Mouse (Mus musculus): Measurements from ENCODE around the gene Tnfsf9. TPM values are rescaled to one million over a fixed set of nuclear protein-coding genes. Genes with fewer than 3 reads are reported as not detected.
A peak's percentile ranks its signal among the peaks of the same experiment; 100 is the strongest.
"Not testable (repeated sequence)": the region's sequence is repeated elsewhere in the genome, so short reads cannot be mapped to it uniquely, and the experiment has no call there.

Gene Tnfsf9
- total RNA-seq, 2 experiments from 2014 or later = 0.50 to 0.60 TPM

DNA sequence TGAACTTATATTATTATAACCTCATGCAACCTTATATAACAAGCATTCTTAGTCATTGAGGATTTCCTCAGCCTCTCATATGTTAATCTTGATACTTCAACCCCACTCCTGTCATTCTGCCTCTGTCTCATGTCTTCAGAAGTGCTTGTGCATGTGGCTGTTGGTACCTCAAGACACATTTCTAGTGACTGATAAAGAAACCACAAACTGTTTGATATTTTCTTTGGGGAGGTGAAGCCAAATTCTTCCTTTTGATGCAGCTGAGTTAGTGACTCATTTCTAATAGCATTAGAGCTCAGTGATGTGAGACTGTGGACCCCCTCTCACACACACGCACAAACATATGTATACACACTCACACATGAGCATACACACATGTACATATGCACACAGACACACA lies 26.7 kb downstream of the Tnfsf9 start:
- no peak for DNase-seq (ENCODE audit: low spot score in 2 of 2)

DNA sequence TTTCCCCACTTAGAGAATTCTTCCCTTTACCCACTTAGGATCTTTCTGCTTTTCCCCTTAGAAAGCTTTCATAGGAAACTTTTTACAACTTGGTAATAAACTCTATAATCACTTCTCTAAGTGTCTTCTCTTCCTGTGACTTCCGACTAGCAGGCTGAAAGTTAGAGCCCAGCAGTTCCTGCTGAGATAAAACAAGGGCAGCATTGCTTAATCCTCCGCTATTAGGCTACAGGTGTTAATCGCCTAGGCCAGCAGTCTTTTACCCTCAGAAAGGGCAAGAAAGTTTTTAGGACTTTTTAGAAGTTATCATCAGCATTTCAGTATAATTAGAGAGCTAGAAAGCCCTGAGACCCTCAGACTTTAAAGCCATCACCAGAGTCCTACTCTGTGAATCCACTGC lies 28.9 kb downstream of the Tnfsf9 start:
- not testable (repeated sequence) for DNase-seq (ENCODE audit: low spot score in 2 of 2)

DNA sequence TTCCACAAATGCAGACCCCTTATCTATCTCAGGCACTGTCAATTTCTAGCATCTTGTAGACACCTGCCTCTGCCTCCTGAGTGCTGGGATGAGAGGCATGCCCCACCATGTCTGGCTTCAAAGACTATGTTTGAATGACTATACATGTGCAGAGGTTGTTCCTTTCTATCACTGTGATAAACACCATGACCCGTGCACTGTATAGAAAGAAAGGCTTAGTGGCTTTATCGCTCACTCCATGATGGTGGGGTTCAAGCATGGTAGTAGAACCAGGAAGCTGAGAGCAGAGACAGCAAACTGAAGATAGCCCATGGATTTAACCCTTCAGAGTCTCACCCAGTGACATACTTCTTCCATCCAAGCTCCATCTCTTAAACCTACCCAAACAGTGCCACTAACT lies 29.6 kb downstream of the Tnfsf9 start:
- no peak for DNase-seq (ENCODE audit: low spot score in 2 of 2)

DNA sequence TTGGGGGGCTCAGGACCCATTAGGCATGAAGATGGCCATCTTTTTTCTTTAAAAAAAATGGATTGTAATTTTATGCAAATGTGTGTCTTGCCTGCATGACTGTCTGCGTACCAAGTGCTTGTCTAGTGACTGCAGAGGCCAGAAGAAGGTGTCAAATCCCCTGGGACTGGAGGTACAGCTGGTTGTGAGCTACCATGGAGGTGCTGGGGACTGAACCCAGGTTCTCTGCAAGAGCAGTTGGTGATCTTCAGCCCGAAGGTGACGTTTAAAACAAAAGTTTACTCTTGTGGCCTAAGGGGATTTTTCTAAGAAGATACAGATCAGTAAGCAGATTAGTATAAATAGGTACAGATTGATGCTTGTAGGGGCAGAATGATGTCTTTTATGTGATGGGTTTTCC lies 30.5 kb downstream of the Tnfsf9 start:
- no peak for DNase-seq (ENCODE audit: low spot score in 2 of 2)

DNA sequence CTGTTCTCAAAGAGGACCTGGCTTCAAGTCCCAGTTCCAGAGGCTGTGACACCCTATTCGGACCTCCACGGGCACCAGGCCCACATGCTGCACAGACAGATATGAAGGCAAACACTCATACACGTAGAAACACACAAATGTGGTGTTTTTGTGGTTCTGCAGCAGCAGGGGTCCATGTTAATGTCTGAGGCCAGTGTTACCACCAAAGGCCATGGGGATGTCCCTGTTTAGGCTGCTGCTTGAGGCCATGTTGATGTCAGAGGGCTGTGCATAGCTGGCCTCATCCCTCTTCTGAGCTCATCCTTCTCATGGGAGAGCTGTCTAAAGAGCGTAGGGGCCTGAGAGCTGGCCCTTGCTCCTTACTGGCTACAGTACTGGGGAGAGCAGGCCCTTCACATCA lies 33.6 kb downstream of the Tnfsf9 start:
- no peak for DNase-seq (ENCODE audit: low spot score in 2 of 2)

DNA sequence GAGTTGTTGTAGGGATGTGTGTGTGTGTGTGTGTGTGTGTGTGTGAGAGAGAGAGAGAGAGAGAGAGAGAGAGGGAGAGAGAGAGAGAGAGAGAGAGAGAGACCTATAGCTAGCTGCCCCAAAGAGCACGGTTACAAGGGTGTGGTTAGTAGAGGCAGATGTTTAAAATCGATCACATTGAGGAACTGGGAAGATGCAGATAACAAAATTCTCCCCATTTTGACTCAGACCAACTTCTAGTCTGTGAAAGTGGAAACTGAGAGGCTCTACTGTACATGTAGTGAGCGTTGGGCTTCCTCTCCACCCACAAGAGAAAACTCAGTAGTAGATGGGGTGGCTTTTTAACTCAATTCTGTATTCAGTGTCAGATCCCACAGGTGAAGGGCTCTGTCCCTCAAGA lies 34.6 kb downstream of the Tnfsf9 start:
- DNase-seq (ENCODE audit: low spot score in 2 of 2) = no peak

DNA sequence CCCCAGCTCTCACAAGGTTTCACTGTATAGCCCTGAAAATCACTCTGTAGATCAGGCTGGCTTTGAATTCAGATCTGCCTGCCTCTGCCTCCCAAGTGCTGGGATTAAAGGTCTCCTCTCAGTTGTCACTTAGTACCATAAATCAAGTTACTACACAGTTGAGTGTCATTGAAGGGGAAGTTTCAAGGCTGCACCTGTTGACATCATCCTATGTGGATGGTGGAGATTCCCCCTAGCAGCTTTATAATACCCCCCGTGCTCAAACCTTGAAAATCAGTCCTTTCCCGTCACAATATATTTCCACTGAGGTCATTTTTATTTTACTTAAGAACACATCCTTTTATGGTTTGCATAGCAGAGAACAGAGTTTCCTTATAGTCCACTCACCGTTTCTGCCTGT lies 38.6 kb downstream of the Tnfsf9 start:
- DNase-seq (ENCODE audit: low spot score in 2 of 2) = no peak

DNA sequence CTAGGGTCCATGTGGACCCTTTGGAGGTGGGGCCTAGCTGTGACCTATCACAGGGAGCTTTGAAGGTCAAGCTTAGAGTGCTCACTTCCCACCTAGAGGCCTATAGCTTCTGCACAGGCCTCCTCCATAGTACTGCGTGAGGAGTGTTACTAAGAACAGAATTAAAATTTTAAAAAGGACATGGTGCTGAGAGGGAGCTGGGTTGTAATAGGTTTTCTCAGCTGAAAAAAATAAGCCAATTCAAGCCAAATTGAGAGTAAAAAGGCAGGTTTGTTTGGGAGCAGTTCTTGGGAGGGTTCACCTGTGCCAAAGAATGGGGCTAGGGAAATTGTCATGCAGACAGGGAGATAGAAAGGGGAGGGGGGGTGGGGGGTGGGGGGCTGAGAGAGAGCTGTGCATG lies 40.0 kb downstream of the Tnfsf9 start:
- DNase-seq (ENCODE audit: low spot score in 2 of 2) = no peak

DNA sequence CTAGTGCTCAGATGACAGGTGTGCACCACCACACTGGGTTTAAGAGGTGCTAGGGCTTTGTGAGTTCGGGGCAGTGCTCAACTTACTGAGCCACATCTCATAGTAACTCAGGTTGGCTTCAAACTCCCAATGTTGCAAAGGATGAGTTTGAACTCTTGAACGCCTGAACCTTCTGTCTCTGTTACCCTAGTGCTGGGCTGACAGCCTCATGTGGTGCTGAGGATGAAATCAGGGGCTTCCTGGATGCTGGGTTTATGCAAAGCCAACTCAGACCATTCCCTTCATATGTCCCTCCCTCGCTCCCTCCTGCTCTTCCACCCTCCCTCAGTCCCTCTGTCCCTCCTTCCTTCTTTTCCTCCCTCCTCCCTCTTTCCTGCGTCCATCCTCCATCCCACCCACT lies 43.2 kb downstream of the Tnfsf9 start:
- no peak for DNase-seq (ENCODE audit: low spot score in 2 of 2)

DNA sequence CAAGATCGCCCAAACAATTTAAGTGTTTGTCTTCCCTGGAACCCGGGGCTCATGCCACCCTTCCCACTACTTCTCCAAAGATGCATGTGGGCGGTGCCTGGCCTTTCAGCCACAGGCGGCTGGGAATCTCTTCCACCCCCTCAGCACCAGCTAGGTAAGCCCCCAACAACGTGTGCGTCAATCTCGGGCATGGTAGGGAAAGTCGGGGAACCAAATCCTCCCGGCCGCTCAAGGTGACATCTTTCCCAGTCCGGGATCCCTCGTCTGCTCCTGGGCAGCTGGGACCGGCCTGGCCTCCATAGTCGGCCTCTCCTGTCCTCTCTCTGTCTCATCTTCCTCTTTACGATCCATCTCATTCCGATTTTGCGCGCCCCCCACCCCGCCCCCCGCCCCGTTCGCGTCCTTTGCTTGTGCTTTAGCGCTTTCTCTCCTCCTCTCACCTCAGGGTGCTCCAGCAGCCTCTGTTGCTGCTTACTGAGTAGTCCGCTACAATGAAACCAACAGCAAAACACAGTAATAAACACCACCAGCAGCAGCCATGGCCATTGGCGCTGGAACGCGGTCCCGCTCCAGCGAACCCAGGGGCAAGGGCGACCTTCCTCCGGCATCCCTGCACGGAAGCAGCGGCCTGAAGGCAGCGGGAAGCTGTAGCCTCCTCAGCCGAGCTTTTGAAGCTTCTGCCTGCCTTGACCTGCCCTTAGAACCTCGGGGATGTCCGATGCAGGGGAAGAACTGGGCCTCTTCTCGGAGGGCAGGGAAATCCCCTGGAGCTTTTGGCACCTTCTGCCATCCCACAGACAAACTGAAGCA lies 44.1 kb downstream of the Tnfsf9 start, which contains the start of gene Cd70:
TSS of gene Cd70 (minus strand) at position 784 of the 810 bp plus-strand sequence.
- peak in 1 of 2 experiments; percentile 4 for DNase-seq (ENCODE audit: low spot score in 2 of 2)

DNA sequence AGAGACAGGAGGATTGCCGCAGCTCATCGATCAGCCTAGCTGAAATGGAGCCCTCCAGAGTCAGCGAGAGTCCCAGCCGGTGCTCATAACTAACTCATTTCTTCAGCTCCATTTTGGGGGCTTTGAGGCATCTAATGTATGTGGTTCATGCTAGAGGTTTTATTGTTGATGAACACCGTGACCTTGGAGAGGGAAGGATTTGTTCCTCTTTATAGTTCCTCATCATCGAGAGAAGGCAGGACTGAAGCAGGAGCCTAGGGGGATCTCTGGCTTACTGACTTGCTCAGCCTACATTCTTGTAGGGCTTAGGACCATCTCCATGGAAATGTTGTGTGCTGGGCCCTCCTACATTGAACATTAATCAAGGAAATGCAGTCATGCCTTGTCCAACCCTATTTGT lies 47.9 kb downstream of the Tnfsf9 start:
- DNase-seq (ENCODE audit: low spot score in 2 of 2) = no peak

DNA sequence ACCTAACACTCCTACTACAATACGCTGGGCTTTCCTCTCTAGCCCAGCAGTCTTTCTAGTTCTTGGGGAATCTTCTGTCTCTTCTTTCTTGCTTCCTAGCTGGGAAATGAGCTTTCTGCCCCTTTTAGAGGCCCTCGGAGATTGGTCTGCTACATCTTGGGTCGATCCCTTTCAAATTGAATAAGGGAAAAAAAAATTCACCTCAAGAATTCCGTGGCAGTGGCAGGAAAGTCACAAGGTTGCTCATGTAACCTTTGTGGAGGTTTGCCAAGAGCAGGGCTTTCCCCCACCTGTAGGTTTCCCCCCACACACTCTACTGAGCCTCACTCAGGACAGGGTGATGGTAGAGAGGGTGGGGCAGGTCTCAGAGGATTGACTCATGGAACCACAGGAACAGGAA lies 48.7 kb downstream of the Tnfsf9 start:
- DNase-seq (ENCODE audit: low spot score in 2 of 2) = no peak

Other genes starting within 250 kb of the Tnfsf9 start
- gene Acsbg2, start 230.9 kb upstream of the Tnfsf9 start, total RNA-seq (2021) = not detected
- under 1 TPM; 0.24 to 0.28 TPM for gene 1700061G19Rik, start 229.8 kb upstream of the Tnfsf9 start, total RNA-seq (2021)
- gene Mllt1, start 169.9 kb upstream of the Tnfsf9 start, total RNA-seq (2021) = 10 to 100 TPM; 59.6 to 64.8 TPM
- not detected for gene Acer1, start 123.2 kb upstream of the Tnfsf9 start, total RNA-seq (2021)
- gene Clpp, start 115.0 kb upstream of the Tnfsf9 start, total RNA-seq (2021) = 10 to 100 TPM; 56.1 to 58.3 TPM
- 10 to 100 TPM; 18.2 to 22.3 TPM for gene Alkbh7, start 108.0 kb upstream of the Tnfsf9 start, total RNA-seq (2021)
- not detected for gene Pspn, start 105.3 kb upstream of the Tnfsf9 start, total RNA-seq (2021)
- 10 to 100 TPM; 51.0 to 56.0 TPM for gene Gtf2f1, start 94.0 kb upstream of the Tnfsf9 start, total RNA-seq (2021)
- gene Gm17949, start 93.9 kb upstream of the Tnfsf9 start, total RNA-seq (2021) = under 1 TPM in 1 of 2 experiments, not detected in 1; 0.28 TPM
- gene Khsrp, start 73.8 kb upstream of the Tnfsf9 start, total RNA-seq (2021) = 100 to 1,000 TPM; 104 to 111 TPM
- not detected for gene Slc25a41, start 63.7 kb upstream of the Tnfsf9 start, total RNA-seq (2021)
- gene Crb3, start 46.2 kb upstream of the Tnfsf9 start, total RNA-seq (2021) = 1 to 10 TPM in 1 of 2 experiments, under 1 TPM in 1; 0.79 to 1.6 TPM
- 100 to 1,000 TPM; 338 to 358 TPM for gene Slc25a23, start 45.5 kb upstream of the Tnfsf9 start, total RNA-seq (2021)
- gene Dennd1c, start 26.8 kb upstream of the Tnfsf9 start, total RNA-seq (2021) = 1 to 10 TPM; 1.4 to 2.9 TPM
- gene Tubb4a, start 17.5 kb upstream of the Tnfsf9 start, total RNA-seq (2021) = 100 to 1,000 TPM; 714 to 754 TPM
- under 1 TPM in 1 of 2 experiments, not detected in 1; 0.48 TPM for gene Cd70, start 44.5 kb downstream of the Tnfsf9 start, total RNA-seq (2021)
- gene Tnfsf14, start 88.9 kb downstream of the Tnfsf9 start, total RNA-seq (2021) = not detected
- gene C3, start 122.8 kb downstream of the Tnfsf9 start, total RNA-seq (2021) = 1 to 10 TPM; 1.6 to 4.2 TPM
- 10 to 100 TPM; 18.0 to 20.5 TPM for gene Gpr108, start 143.1 kb downstream of the Tnfsf9 start, total RNA-seq (2021)
- 10 to 100 TPM in 1 of 2 experiments, 1 to 10 TPM in 1; 9.1 to 10.3 TPM for gene Trip10, start 144.1 kb downstream of the Tnfsf9 start, total RNA-seq (2021)
- gene Vav1, start 173.8 kb downstream of the Tnfsf9 start, total RNA-seq (2021) = 1 to 10 TPM; 5.0 to 5.3 TPM

All from layer of hippocampus, postnatal 14 days (tissue).